Mouse (Mus musculus): Measurements from ENCODE around the gene Cpn1.

GRCm38 (mm10) chr19:43974221-43974620, 12.1 kb downstream of the Cpn1 start:
- TF ChIP-seq CTCF (IDR thresholded peaks at IDR 0.05; ENCODE audit: extremely low read depth, insufficient read depth, low read length) (no peak), POLR2A (IDR thresholded peaks at IDR 0.05; ENCODE audit: extremely low read depth, insufficient read depth, low read length) (no peak)
